Mouse (Mus musculus) hindbrain, embryonic 12.5 days (tissue): ENCODE data around the gene Wdr38. TPM values are rescaled to one million over a fixed set of nuclear protein-coding genes. Genes with fewer than 3 reads are reported as not detected.

Source experiments
- ATAC-seq: fragments of 200-750 bp; cut with Nextera tagmentation; 2 replicates; pipeline ENCODE4 v1.8.0; 2017; ENCODE audit warnings: moderate TSS enrichment; ENCODE audit not compliant: low FRiP score
- H3K27ac ChIP-seq: fragments of 300-500 bp; sonication (generic); 2 replicates; pipeline ENCODE4 v1.5.1; 2016; ENCODE audit warnings: mild to moderate bottlenecking
- H3K27me3 ChIP-seq: fragments of 300-500 bp; sonication (generic); 2 replicates; pipeline ENCODE4 v1.6.1; 2016; ENCODE audit warnings: mild to moderate bottlenecking
- H3K36me3 ChIP-seq: fragments of 300-500 bp; sonication (generic); 2 replicates; pipeline ENCODE4 v1.6.1; 2016; ENCODE audit warnings: mild to moderate bottlenecking
- H3K4me1 ChIP-seq: fragments of 300-500 bp; sonication (generic); 2 replicates; pipeline ENCODE4 v1.6.1; 2016
- H3K4me2 ChIP-seq: fragments of 300-500 bp; sonication (generic); replicated peaks from 2 replicates; pipeline ENCODE4 v1.6.1; 2016; ENCODE audit warnings: mild to moderate bottlenecking
- H3K4me3 ChIP-seq: fragments of 300-500 bp; sonication (generic); 2 replicates; pipeline ENCODE4 v1.5.1; 2016; ENCODE audit warnings: mild to moderate bottlenecking
- H3K9ac ChIP-seq: fragments of 300-500 bp; sonication (generic); 2 replicates; pipeline ENCODE4 v1.6.1; 2016; ENCODE audit warnings: mild to moderate bottlenecking, moderate library complexity
- H3K9me3 ChIP-seq: fragments of 300-500 bp; sonication (generic); replicated peaks from 2 replicates; pipeline ENCODE4 v1.6.1; 2016; ENCODE audit warnings: mild to moderate bottlenecking
- WGBS: fragments of 180-500 bp; shearing (Covaris S2); methylation state at CpG from one replicate; pipeline ENCODE4 v1.1.7; 2016; 5-methylcytosine and 5-hydroxymethylcytosine counted together
- polyA plus RNA-seq: library from polyadenylated mRNA; unstranded; fragments of >200 nt; fragmentation: Nextera tagmentation; extraction: Ambion mirVana; gene quantifications from 2 replicates; pipeline ENCODE4 v1.2.1, GENCODE M21; 2016

Gene Wdr38
- polyA plus RNA-seq, 1 experiment from 2014 or later, result 2.1 TPM

- Histone ChIP-seq H3K27me3 (no peaks in the 10 kb centered on the region), H3K9me3 (no peaks in the 10 kb centered on the region), H3K4me1 (peaks cover 29% of the 10 kb centered on the region), H3K4me2 (no peak overlapping the region), H3K27ac (no peak overlapping the region), H3K36me3 (peaks cover 38% of the 10 kb centered on the region), H3K9ac (no peak overlapping the region), H3K4me3 (no peak overlapping the region)
- ATAC-seq, result no peak
Measured at GRCm38 (mm10) chr2:39011264-39011663, 14.0 kb downstream of the Wdr38 start.

DNA sequence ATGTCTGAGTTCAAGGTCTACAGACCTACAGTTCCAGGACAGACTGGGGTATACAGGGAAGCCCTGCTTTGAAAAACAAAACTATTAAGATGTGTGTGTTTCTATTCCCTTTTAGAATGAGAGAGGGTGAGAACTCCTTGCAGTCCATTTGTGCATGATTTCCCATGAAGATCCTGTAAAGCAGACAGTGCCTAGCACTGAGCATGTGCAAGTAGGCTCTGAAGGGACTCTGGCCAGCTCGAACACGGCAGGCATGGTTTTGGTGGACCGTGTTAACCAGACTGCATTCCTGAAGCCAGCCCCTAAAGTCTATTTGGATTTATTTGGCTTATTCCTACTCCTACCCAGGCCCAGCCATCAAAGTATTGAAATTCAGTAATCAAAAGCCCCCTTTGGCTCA, 14.7 kb downstream of the Wdr38 start:
- Histone ChIP-seq H3K36me3 (peaks cover 43% of the 10 kb centered on the region), H3K27me3 (no peaks in the 10 kb centered on the region), H3K4me3 (no peak overlapping the region), H3K9me3 (no peaks in the 10 kb centered on the region), H3K27ac (no peak overlapping the region), H3K4me1 (peaks cover 24% of the 10 kb centered on the region), H3K4me2 (no peak overlapping the region), H3K9ac (no peak overlapping the region)
- WGBS, result 86% methylated on average over 3 of the region's 3 CpGs
- no peak for ATAC-seq

DNA sequence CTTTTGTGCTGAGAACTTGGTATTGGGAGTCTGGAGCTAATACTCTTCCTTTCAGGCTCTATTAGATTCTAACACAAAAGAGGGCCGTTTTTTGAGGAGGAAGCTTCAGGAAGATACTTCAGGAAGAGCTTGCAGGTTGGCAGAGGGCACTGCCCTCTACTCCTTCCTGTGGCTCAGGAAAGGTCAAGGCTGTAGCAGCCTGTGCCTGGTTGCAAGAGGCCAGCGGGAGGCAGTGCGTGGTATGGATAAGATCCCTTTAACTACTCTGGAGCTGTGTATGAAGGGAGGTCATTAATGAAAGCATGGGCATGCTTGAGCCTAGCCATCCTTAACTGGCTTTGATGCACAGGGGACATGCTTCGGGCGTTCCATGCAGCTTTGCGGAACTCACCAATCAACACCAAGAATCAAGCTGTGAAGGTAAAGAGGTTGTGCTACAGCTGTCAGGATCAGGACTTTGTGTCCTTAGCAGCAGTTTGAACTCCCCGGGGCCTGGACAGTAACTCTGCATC, 15.5 kb downstream of the Wdr38 start:
- no peak overlapping the region for H3K4me2 ChIP-seq
- H3K36me3 ChIP-seq, result peaks cover 43% of the 10 kb centered on the region
- no peak overlapping the region for H3K9ac ChIP-seq
- H3K9me3 ChIP-seq, result no peaks in the 10 kb centered on the region
- H3K27me3 ChIP-seq, result no peaks in the 10 kb centered on the region
- no peak overlapping the region for H3K27ac ChIP-seq
- WGBS, result 89% methylated on average over 7 of the region's 7 CpGs
- no peak overlapping the region for H3K4me3 ChIP-seq
- ATAC-seq, result no peak
- H3K4me1 ChIP-seq, result peaks cover 20% of the 10 kb centered on the region

GRCm38 (mm10) chr2:39016581-39016980, 19.3 kb downstream of the Wdr38 start:
- Histone ChIP-seq H3K27ac (no peak overlapping the region), H3K27me3 (no peaks in the 10 kb centered on the region), H3K9ac (no peak overlapping the region), H3K36me3 (peaks cover 72% of the 10 kb centered on the region), H3K4me2 (no peak overlapping the region), H3K9me3 (no peaks in the 10 kb centered on the region), H3K4me1 (no peaks in the 10 kb centered on the region), H3K4me3 (no peak overlapping the region)
- WGBS, result 78% methylated on average over 3 of the region's 3 CpGs
- ATAC-seq, result no peak

DNA sequence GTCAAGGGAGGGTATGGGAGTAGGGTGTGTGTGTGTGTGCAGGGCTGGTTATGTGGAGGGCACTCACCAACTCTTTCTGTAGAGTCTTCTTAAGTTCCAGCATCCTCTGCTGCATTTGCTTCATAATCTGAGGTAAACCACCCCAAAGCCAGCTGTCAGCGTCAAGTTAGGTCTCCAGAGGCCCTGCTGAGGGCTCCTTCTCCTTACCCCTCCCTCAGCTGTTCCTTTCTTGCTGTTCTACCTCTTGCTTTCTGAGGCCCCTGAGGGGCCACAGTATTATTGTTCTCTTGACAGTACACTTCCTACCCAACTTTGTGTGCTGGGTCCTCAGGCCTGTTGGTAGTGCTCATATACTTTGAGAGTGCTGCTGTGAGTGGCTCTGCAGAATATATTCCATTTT, 22.7 kb downstream of the Wdr38 start:
- no peaks in the 10 kb centered on the region for H3K27me3 ChIP-seq
- H3K4me2 ChIP-seq, result no peak overlapping the region
- H3K4me3 ChIP-seq, result no peak overlapping the region
- no peak overlapping the region for H3K27ac ChIP-seq
- 87% methylated on average over 1 of the region's 1 CpGs for WGBS
- H3K4me1 ChIP-seq, result no peaks in the 10 kb centered on the region
- peaks cover 77% of the 10 kb centered on the region for H3K36me3 ChIP-seq
- H3K9me3 ChIP-seq, result no peaks in the 10 kb centered on the region
- H3K9ac ChIP-seq, result no peak overlapping the region
- no peak for ATAC-seq

DNA sequence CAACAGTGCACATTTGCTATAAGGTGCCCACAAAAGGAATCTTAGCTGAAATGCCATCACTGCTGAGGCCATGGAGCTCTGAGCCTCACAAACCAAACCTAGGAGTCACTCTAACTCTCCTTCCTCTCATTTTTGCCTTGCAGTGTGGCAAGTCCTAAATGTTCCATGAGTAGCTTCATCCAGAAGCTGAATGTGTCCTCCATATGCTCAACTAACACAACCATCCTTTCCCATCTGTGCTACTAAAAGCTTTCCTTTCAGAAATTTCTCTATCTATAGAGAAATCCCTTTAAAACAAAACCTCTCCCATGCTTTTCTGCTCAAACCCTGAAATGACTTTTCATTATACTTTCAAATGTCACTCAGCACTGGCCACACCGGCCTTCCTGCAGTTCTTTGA, 34.3 kb downstream of the Wdr38 start:
- no peaks in the 10 kb centered on the region for H3K9me3 ChIP-seq
- WGBS, result 91% methylated on average over 1 of the region's 1 CpGs
- no peak overlapping the region for H3K9ac ChIP-seq
- H3K4me1 ChIP-seq, result no peaks in the 10 kb centered on the region
- peaks cover 75% of the 10 kb centered on the region for H3K36me3 ChIP-seq
- H3K4me3 ChIP-seq, result no peak overlapping the region
- H3K27ac ChIP-seq, result no peak overlapping the region
- no peak for ATAC-seq
- no peaks in the 10 kb centered on the region for H3K27me3 ChIP-seq
- H3K4me2 ChIP-seq, result no peak overlapping the region

DNA sequence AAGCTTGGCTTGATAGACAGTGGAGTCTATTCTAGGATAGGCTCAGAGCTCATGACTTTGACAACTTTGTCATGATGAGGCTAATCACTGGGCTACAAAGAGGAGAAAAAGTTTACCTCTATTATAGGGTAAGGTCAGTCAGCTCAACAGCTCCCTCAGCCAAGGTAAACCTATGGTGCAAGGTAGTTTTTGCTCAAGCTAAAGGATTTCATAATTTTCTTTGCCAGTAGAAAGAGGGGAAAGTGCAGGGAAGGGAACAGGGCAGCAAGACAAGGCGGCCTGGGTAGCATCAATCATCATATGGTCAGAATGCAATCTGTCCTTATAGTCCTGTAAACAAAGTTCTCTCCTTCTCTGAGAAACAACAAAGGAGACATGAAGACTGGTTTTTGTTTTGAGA, 42.9 kb downstream of the Wdr38 start:
- Histone ChIP-seq H3K4me2 (no peak overlapping the region), H3K9ac (no peak overlapping the region), H3K4me3 (no peak overlapping the region), H3K27me3 (no peaks in the 10 kb centered on the region), H3K9me3 (no peaks in the 10 kb centered on the region), H3K36me3 (peaks cover 62% of the 10 kb centered on the region), H3K4me1 (no peaks in the 10 kb centered on the region), H3K27ac (no peak overlapping the region)
- ATAC-seq, result no peak
- 88% methylated on average over 1 of the region's 1 CpGs for WGBS

DNA sequence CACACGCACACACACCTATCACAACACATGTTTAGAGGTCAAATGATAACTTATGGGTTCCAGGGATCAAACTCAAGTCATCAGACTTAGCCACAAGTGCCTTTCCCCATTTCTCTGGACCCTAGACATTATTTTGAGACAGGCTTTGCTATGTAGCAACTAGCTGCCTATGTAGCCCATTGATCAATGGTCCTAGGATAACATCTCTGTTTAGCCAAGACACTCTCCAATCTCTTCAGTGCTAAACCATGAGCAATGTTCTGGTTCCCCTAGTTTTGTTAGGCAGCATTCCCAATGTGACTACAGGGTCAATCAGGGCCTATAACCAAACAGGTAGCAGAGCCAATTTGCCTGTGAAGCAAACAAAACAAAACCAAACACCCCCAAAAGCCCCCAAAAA, 51.2 kb downstream of the Wdr38 start:
- H3K27me3 ChIP-seq, result no peaks in the 10 kb centered on the region
- H3K9me3 ChIP-seq, result no peaks in the 10 kb centered on the region
- no peak overlapping the region for H3K4me2 ChIP-seq
- no peak overlapping the region for H3K9ac ChIP-seq
- ATAC-seq, result no peak
- WGBS, result 100% methylated on average over 1 of the region's 1 CpGs
- H3K27ac ChIP-seq, result no peak overlapping the region
- H3K4me1 ChIP-seq, result no peaks in the 10 kb centered on the region
- H3K4me3 ChIP-seq, result no peak overlapping the region
- peaks cover 71% of the 10 kb centered on the region for H3K36me3 ChIP-seq

Other genes with a start within 250 kb of the Wdr38 start
- gene Nr6a1, start 69.8 kb upstream of the Wdr38 start, polyA plus RNA-seq, result 3.1 and 3.8 TPM in 2 replicates
- gene Olfml2a, start 65.5 kb upstream of the Wdr38 start, polyA plus RNA-seq, result 4.9 and 5.7 TPM in 2 replicates
- gene Arpc5l, start 7.9 kb downstream of the Wdr38 start, polyA plus RNA-seq, result 127 and 129 TPM in 2 replicates
- gene Rpl35, start 8.1 kb downstream of the Wdr38 start, polyA plus RNA-seq, result 899 and 939 TPM in 2 replicates
- 35.1 and 39.0 TPM in 2 replicates for gene Golga1, start 68.1 kb downstream of the Wdr38 start, polyA plus RNA-seq
- 18.7 and 18.9 TPM in 2 replicates for gene Scai, start 193.3 kb downstream of the Wdr38 start, polyA plus RNA-seq
- 80.7 and 87.9 TPM in 2 replicates for gene Ppp6c, start 229.0 kb downstream of the Wdr38 start, polyA plus RNA-seq